Mouse (Mus musculus): ENCODE measurements around the gene Abcc5. TPM values are rescaled to one million over a fixed set of nuclear protein-coding genes. Genes with fewer than 3 reads are reported as not detected.
"Not testable (repeated sequence)": the region's sequence is repeated elsewhere in the genome, so short reads cannot be mapped to it uniquely, and the experiment has no call there.

The Abcc5 gene
- 65.5 to 91.9 TPM (median 76.3 TPM) in 3 replicates for total RNA-seq (2017)

GRCm38 (mm10) chr16:20425855-20426598 lies at the start of gene Abcc5:
Gene Abcc5, minus strand, starts transcription at chr16:20426394.
- peak; percentile 88 for ATAC-seq (replicated peaks; ENCODE audit: insufficient number of reproducible peaks, low FRiP score, low TSS enrichment, poor library complexity, severe bottlenecking)

- ATAC-seq (replicated peaks; ENCODE audit: insufficient number of reproducible peaks, low FRiP score, low TSS enrichment, poor library complexity, severe bottlenecking): no peak
These were observed 49.1 kb upstream of the Abcc5 start for GRCm38 (mm10) chr16:20475335-20475734.

- no peak for ATAC-seq (replicated peaks; ENCODE audit: insufficient number of reproducible peaks, low FRiP score, low TSS enrichment, poor library complexity, severe bottlenecking)
These were observed 48.6 kb upstream of the Abcc5 start for GRCm38 (mm10) chr16:20474786-20475185.

- ATAC-seq (replicated peaks; ENCODE audit: insufficient number of reproducible peaks, low FRiP score, low TSS enrichment, poor library complexity, severe bottlenecking): no peak
These were observed 48.0 kb upstream of the Abcc5 start for GRCm38 (mm10) chr16:20474211-20474610.

- ATAC-seq (replicated peaks; ENCODE audit: insufficient number of reproducible peaks, low FRiP score, low TSS enrichment, poor library complexity, severe bottlenecking): no peak
These were observed 47.6 kb upstream of the Abcc5 start for GRCm38 (mm10) chr16:20473748-20474147.

GRCm38 (mm10) chr16:20471686-20472085 lies 45.5 kb upstream of the Abcc5 start:
- ATAC-seq (replicated peaks; ENCODE audit: insufficient number of reproducible peaks, low FRiP score, low TSS enrichment, poor library complexity, severe bottlenecking): no peak

GRCm38 (mm10) chr16:20470981-20471380 lies 44.8 kb upstream of the Abcc5 start:
- ATAC-seq (replicated peaks; ENCODE audit: insufficient number of reproducible peaks, low FRiP score, low TSS enrichment, poor library complexity, severe bottlenecking): no peak

- no peak for ATAC-seq (replicated peaks; ENCODE audit: insufficient number of reproducible peaks, low FRiP score, low TSS enrichment, poor library complexity, severe bottlenecking)
These were observed 38.5 kb upstream of the Abcc5 start for GRCm38 (mm10) chr16:20464725-20465124.

GRCm38 (mm10) chr16:20458736-20459135 lies 32.5 kb upstream of the Abcc5 start:
- ATAC-seq (replicated peaks; ENCODE audit: insufficient number of reproducible peaks, low FRiP score, low TSS enrichment, poor library complexity, severe bottlenecking): not testable (repeated sequence)

GRCm38 (mm10) chr16:20456106-20456505 lies 29.9 kb upstream of the Abcc5 start:
- no peak for ATAC-seq (replicated peaks; ENCODE audit: insufficient number of reproducible peaks, low FRiP score, low TSS enrichment, poor library complexity, severe bottlenecking)

- no peak for ATAC-seq (replicated peaks; ENCODE audit: insufficient number of reproducible peaks, low FRiP score, low TSS enrichment, poor library complexity, severe bottlenecking)
These were observed 28.0 kb upstream of the Abcc5 start for GRCm38 (mm10) chr16:20454155-20454654.

- no peak for ATAC-seq (replicated peaks; ENCODE audit: insufficient number of reproducible peaks, low FRiP score, low TSS enrichment, poor library complexity, severe bottlenecking)
These were observed 25.6 kb upstream of the Abcc5 start for GRCm38 (mm10) chr16:20451774-20452173.

- ATAC-seq (replicated peaks; ENCODE audit: insufficient number of reproducible peaks, low FRiP score, low TSS enrichment, poor library complexity, severe bottlenecking): no peak
These were observed 19.7 kb upstream of the Abcc5 start for GRCm38 (mm10) chr16:20445871-20446270.

GRCm38 (mm10) chr16:20444831-20445388 lies 18.7 kb upstream of the Abcc5 start:
- ATAC-seq (replicated peaks; ENCODE audit: insufficient number of reproducible peaks, low FRiP score, low TSS enrichment, poor library complexity, severe bottlenecking): no peak

GRCm38 (mm10) chr16:20442871-20443270 lies 16.7 kb upstream of the Abcc5 start:
- no peak for ATAC-seq (replicated peaks; ENCODE audit: insufficient number of reproducible peaks, low FRiP score, low TSS enrichment, poor library complexity, severe bottlenecking)

- ATAC-seq (replicated peaks; ENCODE audit: insufficient number of reproducible peaks, low FRiP score, low TSS enrichment, poor library complexity, severe bottlenecking): no peak
These were observed 12.7 kb upstream of the Abcc5 start for GRCm38 (mm10) chr16:20438673-20439415.

- not testable (repeated sequence) for ATAC-seq (replicated peaks; ENCODE audit: insufficient number of reproducible peaks, low FRiP score, low TSS enrichment, poor library complexity, severe bottlenecking)
These were observed 11.9 kb upstream of the Abcc5 start for GRCm38 (mm10) chr16:20438046-20438445.

- no peak for ATAC-seq (replicated peaks; ENCODE audit: insufficient number of reproducible peaks, low FRiP score, low TSS enrichment, poor library complexity, severe bottlenecking)
These were observed 10.1 kb upstream of the Abcc5 start for GRCm38 (mm10) chr16:20436281-20436680.

GRCm38 (mm10) chr16:20429328-20429727 lies 3.1 kb upstream of the Abcc5 start:
- ATAC-seq (replicated peaks; ENCODE audit: insufficient number of reproducible peaks, low FRiP score, low TSS enrichment, poor library complexity, severe bottlenecking): no peak

- ATAC-seq (replicated peaks; ENCODE audit: insufficient number of reproducible peaks, low FRiP score, low TSS enrichment, poor library complexity, severe bottlenecking): no peak
These were observed 1.4 kb upstream of the Abcc5 start for GRCm38 (mm10) chr16:20427566-20427965.
